Mouse (Mus musculus) embryonic fibroblast, embryonic 13.5 days (primary cell): Measurements from ENCODE around the gene Kcnma1.

ENCODE experiments used
- CTCF ChIP-seq: IDR thresholded peaks from 2 replicates; pipeline ENCODE4 v1.5.1; 2011; ENCODE audit warnings: mild to moderate bottlenecking, control low read depth, low read length, moderate library complexity, borderline replicate concordance; ENCODE audit not compliant: insufficient read depth
- POLR2A ChIP-seq: IDR thresholded peaks from 2 replicates; pipeline ENCODE4 v1.6.1; 2011; ENCODE audit warnings: low read depth, mild to moderate bottlenecking, control low read depth, low read length, moderate library complexity

DNA sequence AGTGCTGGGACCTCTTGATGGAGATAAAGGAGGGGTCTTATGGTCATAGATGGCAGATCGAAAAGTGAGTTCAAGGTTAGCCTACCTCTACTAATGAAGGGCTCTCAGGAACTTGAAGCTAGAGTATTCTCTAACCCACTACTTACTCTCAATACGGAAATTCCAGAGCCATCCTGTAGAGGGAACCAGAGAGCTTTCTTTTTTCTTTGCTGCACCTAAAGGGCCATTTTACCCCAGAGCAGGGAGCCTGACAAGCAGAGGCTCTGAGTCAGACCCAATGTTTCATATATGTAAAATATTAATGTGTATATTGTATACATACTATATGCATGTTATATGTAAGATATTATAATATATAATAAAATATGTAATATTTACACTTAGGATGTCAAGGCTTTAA lies 431.1 kb downstream of the Kcnma1 start:
- TF ChIP-seq CTCF = no peak
- TF ChIP-seq POLR2A = no peak
